Comparison of ENCODE assay signal across 10 mouse cellular contexts in genomic region chr19:10038910-10039309, GRCm38 (mm10). TPM values are rescaled to one million over a fixed set of nuclear protein-coding genes. Genes with fewer than 3 reads are reported as not detected.
DNase-seq lines count a peak whose midpoint lies in the region; ATAC-seq lines count a peak whose summit lies in the region.
"Had no signal": no experiment of that assay in that cellular context is flagged by ENCODE, and none has a peak within 500 bp of the region (broad histone marks: within the 10 kb centered on the region; RNA-seq: fewer than 3 reads in every experiment).

No protein-coding gene starts in this region.

- intact Hi-C loops in heart, postnatal 14 days (cut with DNase I) = no loop called here

- H3K4me1 ChIP-seq in hindbrain, embryonic 15.5 days (replicated peaks) = peaks cover 32% of the 10 kb centered on the region
- peaks cover 9% of the 10 kb centered on the region; the same call in 1 of the 2 replicates for H3K4me1 ChIP-seq in hindbrain, embryonic 11.5 days (replicated peaks; ENCODE audit: control insufficient read depth, insufficient read depth, low read length)
- H3K4me1 ChIP-seq in lung, embryonic 15.5 days = peaks cover 77% of the 10 kb centered on the region
- H3K4me1 ChIP-seq in forebrain, embryonic 12.5 days = peaks cover 26% of the 10 kb centered on the region

- no peak overlapping the region for H3K4me3 ChIP-seq in hindbrain, embryonic 15.5 days
- no peak overlapping the region for H3K4me3 ChIP-seq in hindbrain, embryonic 11.5 days (ENCODE audit: low read depth, low read length)
- H3K4me3 ChIP-seq in lung, embryonic 15.5 days = no peak overlapping the region
- H3K4me3 ChIP-seq in forebrain, embryonic 12.5 days (replicated peaks) = no peak overlapping the region
- H3K4me3 ChIP-seq: midbrain, embryonic 12.5 days had no signal

- no peak for ATAC-seq in hindbrain, embryonic 15.5 days (ENCODE audit: low FRiP score, low read depth)
- ATAC-seq in hindbrain, embryonic 11.5 days (ENCODE audit: low FRiP score) = no peak
- ATAC-seq in lung, embryonic 15.5 days (ENCODE audit: borderline replicate concordance, extremely low read depth, low FRiP score, low TSS enrichment) = peak; percentile 75
- no peak for ATAC-seq in CD4-positive, CD25-positive, alpha-beta regulatory T cell, adult 4 months
- ATAC-seq in forebrain, embryonic 12.5 days (ENCODE audit: low FRiP score) = no peak

- H3K4me2 ChIP-seq in hindbrain, embryonic 15.5 days = no peak overlapping the region
- no peak overlapping the region for H3K4me2 ChIP-seq in hindbrain, embryonic 11.5 days (replicated peaks; ENCODE audit: low read depth, low read length)
- H3K4me2 ChIP-seq in lung, embryonic 15.5 days = peak overlapping the region; percentile 2; the same call in 1 of the 2 replicates
- no peak overlapping the region for H3K4me2 ChIP-seq in forebrain, embryonic 12.5 days
- H3K4me2 ChIP-seq: midbrain, embryonic 12.5 days had no signal

- no peaks in the 10 kb centered on the region for H3K27me3 ChIP-seq in hindbrain, embryonic 15.5 days
- 0 out of 2 replicates have a peak, but pooled peaks cover 4% of the 10 kb centered on the region for H3K27me3 ChIP-seq in hindbrain, embryonic 11.5 days (ENCODE audit: control insufficient read depth, insufficient read depth, low read length)
- no peaks in the 10 kb centered on the region for H3K27me3 ChIP-seq in lung, embryonic 15.5 days
- H3K27me3 ChIP-seq in forebrain, embryonic 12.5 days = peaks cover 29% of the 10 kb centered on the region

- 21% methylated on average over 3 of the region's 3 CpGs for WGBS in hindbrain, embryonic 15.5 days
- WGBS in hindbrain, embryonic 11.5 days = 36% methylated on average over 3 of the region's 3 CpGs
- WGBS in lung, embryonic 15.5 days = 0% methylated on average over 3 of the region's 3 CpGs
- WGBS in forebrain, embryonic 12.5 days = 23% methylated on average over 3 of the region's 3 CpGs

- no peak overlapping the region for H3K9ac ChIP-seq in hindbrain, embryonic 15.5 days
- no peak overlapping the region for H3K9ac ChIP-seq in hindbrain, embryonic 11.5 days (ENCODE audit: low read depth, low read length)
- no peak overlapping the region for H3K9ac ChIP-seq in lung, embryonic 15.5 days
- H3K9ac ChIP-seq in forebrain, embryonic 12.5 days = no peak overlapping the region
- H3K9ac ChIP-seq: midbrain, embryonic 12.5 days had no signal

- H3K27ac ChIP-seq in hindbrain, embryonic 15.5 days (replicated peaks) = 0 out of 2 replicates have a peak overlapping the region, but pooled peaks have one; percentile 21
- no peak overlapping the region for H3K27ac ChIP-seq in hindbrain, embryonic 11.5 days (ENCODE audit: low read depth, low read length)
- H3K27ac ChIP-seq in lung, embryonic 15.5 days = peak overlapping the region; percentile 93
- no peak overlapping the region for H3K27ac ChIP-seq in forebrain, embryonic 12.5 days
- H3K27ac ChIP-seq: midbrain, embryonic 12.5 days had no signal

- DNase-seq in hindbrain, embryonic 11.5 days (ENCODE audit: low spot score) = no peak
- DNase-seq in brain, adult 2 months (ENCODE audit: low read depth, low spot score) = peak; percentile 50
- peak; percentile 51 to 72 for DNase-seq in heart, postnatal 14 days
- no peak for DNase-seq in right cerebral cortex, postnatal 25 days

- H3K9me3 ChIP-seq in hindbrain, embryonic 15.5 days = no peaks in the 10 kb centered on the region
- H3K9me3 ChIP-seq in hindbrain, embryonic 11.5 days (ENCODE audit: control insufficient read depth, low read length) = no peaks in the 10 kb centered on the region
- H3K9me3 ChIP-seq in lung, embryonic 15.5 days = no peaks in the 10 kb centered on the region
- no peaks in the 10 kb centered on the region for H3K9me3 ChIP-seq in forebrain, embryonic 12.5 days
- H3K9me3 ChIP-seq: midbrain, embryonic 12.5 days had no signal

- H3K36me3 ChIP-seq in hindbrain, embryonic 15.5 days = no peaks in the 10 kb centered on the region
- H3K36me3 ChIP-seq in hindbrain, embryonic 11.5 days (ENCODE audit: control insufficient read depth, insufficient read depth, low read length) = no peaks in the 10 kb centered on the region
- no peaks in the 10 kb centered on the region for H3K36me3 ChIP-seq in lung, embryonic 15.5 days
- no peaks in the 10 kb centered on the region for H3K36me3 ChIP-seq in forebrain, embryonic 12.5 days (replicated peaks)
- H3K36me3 ChIP-seq: midbrain, embryonic 12.5 days had no signal

RNA-seq across cellular contexts. Expression of gene Fads3, which starts 2.5 kb away (rescaled TPM):
- polyA plus RNA-seq in hindbrain, embryonic 15.5 days (2015; fragmentation: Nextera tagmentation; extraction: Ambion mirVana) = 31.4 and 32.8 TPM in 2 replicates
- 5.7 and 5.8 TPM in 2 replicates for polyA plus RNA-seq in hindbrain, embryonic 11.5 days (2014; fragmentation: Nextera tagmentation; extraction: Ambion mirVana)
- 10 to 100 TPM; 33.0 to 36.3 TPM for total RNA-seq in heart, postnatal 14 days (2021)
- 54.5 and 64.1 TPM in 2 replicates for polyA plus RNA-seq in lung, embryonic 15.5 days (2015; fragmentation: Nextera tagmentation; extraction: Ambion mirVana)
- polyA plus RNA-seq in CD4-positive, CD25-positive, alpha-beta regulatory T cell, adult 4 months (2017; shearing (Covaris generic)) = not detected
- 5.6 and 7.4 TPM in 2 replicates for polyA plus RNA-seq in forebrain, embryonic 12.5 days (2016; fragmentation: Nextera tagmentation; extraction: Ambion mirVana)

RNA-seq across cellular contexts. Expression of gene Rab3il1, which starts 37.4 kb away (rescaled TPM):
- polyA plus RNA-seq in hindbrain, embryonic 15.5 days (2015; fragmentation: Nextera tagmentation; extraction: Ambion mirVana) = 20.7 and 22.3 TPM in 2 replicates
- polyA plus RNA-seq in hindbrain, embryonic 11.5 days (2014; fragmentation: Nextera tagmentation; extraction: Ambion mirVana) = 35.7 and 35.9 TPM in 2 replicates
- total RNA-seq in heart, postnatal 14 days (2021) = 1 to 10 TPM; 9.7 to 9.9 TPM
- polyA plus RNA-seq in lung, embryonic 15.5 days (2015; fragmentation: Nextera tagmentation; extraction: Ambion mirVana) = 31.5 and 33.1 TPM in 2 replicates
- polyA plus RNA-seq in CD4-positive, CD25-positive, alpha-beta regulatory T cell, adult 4 months (2017; shearing (Covaris generic)) = not detected
- polyA plus RNA-seq in forebrain, embryonic 12.5 days (2016; fragmentation: Nextera tagmentation; extraction: Ambion mirVana) = 19.0 and 22.7 TPM in 2 replicates

RNA-seq across cellular contexts. Expression of gene Best1, which starts 37.5 kb away (rescaled TPM):
- polyA plus RNA-seq in hindbrain, embryonic 15.5 days (2015; fragmentation: Nextera tagmentation; extraction: Ambion mirVana) = 2.3 TPM in 2 replicates
- 0.91 and 1.1 TPM in 2 replicates for polyA plus RNA-seq in hindbrain, embryonic 11.5 days (2014; fragmentation: Nextera tagmentation; extraction: Ambion mirVana)
- total RNA-seq in heart, postnatal 14 days (2021) = under 1 TPM; 0.17 to 0.29 TPM
- polyA plus RNA-seq in lung, embryonic 15.5 days (2015; fragmentation: Nextera tagmentation; extraction: Ambion mirVana) = 1.1 TPM in 2 replicates
- under 1 TPM; 0.29 to 0.31 TPM for polyA plus RNA-seq in CD4-positive, CD25-positive, alpha-beta regulatory T cell, adult 4 months (2017; shearing (Covaris generic))
- polyA plus RNA-seq in forebrain, embryonic 12.5 days (2016; fragmentation: Nextera tagmentation; extraction: Ambion mirVana) = 1.1 and 1.4 TPM in 2 replicates
- total RNA-seq: common myeloid progenitor, adult 5-6 weeks had no signal

RNA-seq across cellular contexts. Expression of gene Fth1, which starts 58.5 kb away (rescaled TPM):
- 1,700 and 1,726 TPM in 2 replicates for polyA plus RNA-seq in hindbrain, embryonic 15.5 days (2015; fragmentation: Nextera tagmentation; extraction: Ambion mirVana)
- 1,301 and 1,416 TPM in 2 replicates for polyA plus RNA-seq in hindbrain, embryonic 11.5 days (2014; fragmentation: Nextera tagmentation; extraction: Ambion mirVana)
- 1,000 to 10,000 TPM; 2,034 to 2,074 TPM for total RNA-seq in heart, postnatal 14 days (2021)
- polyA plus RNA-seq in lung, embryonic 15.5 days (2015; fragmentation: Nextera tagmentation; extraction: Ambion mirVana) = 1,860 and 1,896 TPM in 2 replicates
- 1,000 to 10,000 TPM; 2,170 to 2,387 TPM for polyA plus RNA-seq in CD4-positive, CD25-positive, alpha-beta regulatory T cell, adult 4 months (2017; shearing (Covaris generic))
- polyA plus RNA-seq in forebrain, embryonic 12.5 days (2016; fragmentation: Nextera tagmentation; extraction: Ambion mirVana) = 1,239 and 1,358 TPM in 2 replicates

Comparison
In these comparisons a context has a peak if more than half of its experiments do, and no peak if none do; other contexts are left out.
1. H3K27ac ChIP-seq: peak in hindbrain, embryonic 15.5 days (single experiment) and lung, embryonic 15.5 days (single experiment); none in hindbrain, embryonic 11.5 days (single experiment) and forebrain, embryonic 12.5 days (single experiment).
2. DNase-seq: peak in brain, adult 2 months (single experiment) and heart, postnatal 14 days (2 of 2); none in hindbrain, embryonic 11.5 days (single experiment) and right cerebral cortex, postnatal 25 days (single experiment).
3. RNA of gene Rab3il1, which starts 37.4 kb away (polyA plus RNA-seq): 35.7 to 35.9 TPM in hindbrain, embryonic 11.5 days, 31.5 to 33.1 TPM in lung, embryonic 15.5 days, 19.0 to 22.7 TPM in forebrain, embryonic 12.5 days and 20.7 to 22.3 TPM in hindbrain, embryonic 15.5 days; not detected in CD4-positive, CD25-positive, alpha-beta regulatory T cell, adult 4 months; every median in the first group is over 10 times any median in the second.